Mouse (Mus musculus): ENCODE measurements around the gene Rpl22l1.
"Not testable (repeated sequence)": the region's sequence is repeated elsewhere in the genome, so short reads cannot be mapped to it uniquely, and the experiment has no call there.

Rpl22l1 gene

DNA sequence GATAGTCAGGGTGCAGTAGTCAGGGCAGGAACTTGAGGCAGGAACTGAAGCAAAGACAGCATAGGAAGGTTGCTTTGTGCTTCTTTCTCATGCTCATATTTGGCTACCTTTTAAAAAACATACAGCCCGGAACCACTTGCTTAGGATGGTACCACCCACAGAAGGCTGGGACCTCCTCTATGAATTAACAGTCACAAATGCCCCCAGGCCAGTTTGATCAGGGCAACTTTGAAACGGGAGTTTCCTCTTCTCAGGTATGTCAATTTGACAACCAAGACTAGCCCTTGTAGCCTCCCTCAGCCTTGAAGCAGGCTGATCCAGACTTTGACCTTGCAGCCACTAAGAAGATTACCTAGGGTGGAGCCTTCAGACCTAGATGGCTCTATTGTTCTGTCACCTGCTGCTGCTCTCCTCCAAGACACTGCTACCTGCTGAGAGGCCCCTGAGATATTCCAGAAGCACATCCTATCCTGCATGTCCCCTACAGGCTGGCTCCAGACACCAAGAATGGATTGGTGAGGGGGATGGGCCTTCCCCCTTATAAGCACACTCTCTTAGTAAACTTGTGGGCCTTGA is 31.6 kb downstream of the Rpl22l1 start:
- no peak for DNase-seq (ENCODE audit: low spot score in 2 of 2)

DNA sequence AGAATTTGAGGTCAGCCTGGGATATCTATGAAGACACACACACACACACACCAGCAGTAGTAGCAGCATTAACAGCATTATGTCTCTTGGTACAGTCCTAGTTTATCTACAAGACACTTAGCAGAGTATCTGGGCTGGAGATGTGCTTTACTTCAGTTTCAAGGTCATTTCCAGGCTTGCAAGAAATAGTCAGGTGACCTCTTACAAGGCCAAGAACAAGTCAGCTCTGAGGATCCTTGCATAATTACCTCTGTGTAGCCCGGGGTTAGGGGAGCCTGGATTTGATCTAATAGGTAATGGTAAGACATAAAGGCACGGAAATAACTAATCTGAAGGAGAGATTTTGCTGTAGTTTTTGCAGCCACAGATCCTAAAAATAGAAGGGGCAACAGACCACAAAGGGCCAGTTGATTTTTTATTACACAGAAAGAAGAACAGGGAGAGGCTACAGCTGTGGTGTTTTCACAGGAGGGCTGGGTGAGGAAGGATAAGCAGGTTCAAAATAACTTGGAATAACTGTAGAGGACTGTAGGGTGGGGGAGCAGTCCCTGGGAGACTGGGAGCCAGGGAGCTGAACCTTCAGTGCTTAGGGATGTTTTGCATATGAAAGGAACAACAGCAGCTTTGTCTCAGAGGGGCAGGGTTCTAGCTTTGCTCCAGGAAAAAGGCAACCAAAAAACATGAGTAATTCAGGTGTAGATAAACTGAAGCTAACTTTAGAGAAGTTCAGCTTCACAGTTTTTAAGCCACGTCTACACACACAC is 36.8 kb downstream of the Rpl22l1 start:
- DNase-seq (ENCODE audit: low spot score in 2 of 2): no peak

DNA sequence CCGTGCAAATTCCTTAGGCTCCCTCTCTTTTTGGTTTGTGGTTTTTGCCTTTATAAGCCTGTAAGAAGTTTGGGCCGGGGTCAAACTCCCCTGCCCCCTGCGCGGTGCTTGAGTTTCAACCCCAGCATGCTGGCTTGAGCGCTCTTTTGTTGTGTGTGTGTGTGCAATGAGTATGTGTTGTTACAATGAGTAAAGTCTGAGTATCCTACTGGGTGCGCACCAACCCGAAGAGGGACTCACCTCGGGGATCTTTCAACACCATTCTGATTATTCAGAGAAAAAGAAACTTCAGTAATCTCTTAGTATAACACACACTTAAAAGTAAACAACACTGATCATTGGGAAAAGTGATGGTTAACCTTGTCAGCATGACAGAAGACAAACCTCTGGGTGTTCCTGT is 38.0 kb downstream of the Rpl22l1 start:
- no peak for DNase-seq (ENCODE audit: low spot score in 2 of 2)

DNA sequence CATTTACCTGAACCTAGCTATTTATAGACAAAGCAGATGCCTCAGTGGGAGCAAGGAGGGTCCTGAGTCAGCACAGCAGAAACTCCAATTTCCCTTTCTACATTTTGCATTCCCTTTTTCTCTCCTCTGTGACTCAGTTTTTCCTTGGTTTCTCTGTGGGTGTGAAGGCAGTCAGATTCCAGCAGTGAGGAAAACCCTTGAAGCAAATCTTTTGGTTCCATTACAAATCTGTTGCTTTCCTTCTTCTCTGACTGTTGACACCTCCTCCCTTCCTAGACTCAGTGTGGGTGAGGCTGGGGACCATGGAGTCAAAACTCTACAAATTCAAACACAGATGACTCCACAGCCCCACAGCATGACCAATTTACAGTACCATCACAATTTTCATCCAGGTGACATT is 41.9 kb downstream of the Rpl22l1 start:
- no peak for DNase-seq (ENCODE audit: low spot score in 2 of 2)

DNA sequence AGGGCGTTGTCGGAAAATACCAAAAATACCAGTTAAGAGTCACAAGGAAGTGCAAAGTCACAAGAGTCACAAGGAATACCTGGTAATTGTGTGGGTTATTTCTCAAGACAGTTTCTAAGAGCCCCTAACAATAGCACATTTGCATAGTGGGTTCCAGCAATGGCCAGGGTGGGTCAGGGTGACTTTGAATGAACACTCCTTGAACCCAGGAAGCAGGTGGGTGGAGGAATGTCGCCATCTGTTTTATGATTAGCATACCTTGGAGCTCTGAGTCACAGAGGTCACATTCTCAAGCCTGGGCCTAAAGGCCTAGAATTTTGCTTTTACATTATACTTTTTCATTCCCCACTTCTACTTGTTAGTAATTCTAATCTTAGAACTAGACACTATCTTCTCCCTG is 46.9 kb downstream of the Rpl22l1 start:
- not testable (repeated sequence) for DNase-seq (ENCODE audit: low spot score in 2 of 2)

All from frontal cortex, postnatal 14 days (tissue).